Mouse (Mus musculus): ENCODE measurements around the gene Tmcc2. TPM values are rescaled to one million over a fixed set of nuclear protein-coding genes. Genes with fewer than 3 reads are reported as not detected.

Gene Tmcc2
- polyA plus RNA-seq (2014; fragmentation: Nextera tagmentation; extraction: Ambion mirVana), result 18.2 and 23.1 TPM in 2 replicates

- peak; percentile 58 for DNase-seq (ENCODE audit: low spot score)
- Histone ChIP-seq H3K4me2 (ENCODE audit: low read length) (peak within 1 kb of the TSS; percentile 73), H3K9me3 (replicated peaks; ENCODE audit: control insufficient read depth, low read length) (no peaks in the 10 kb centered on the region), H3K4me1 (ENCODE audit: control insufficient read depth, insufficient read depth, low read length) (peaks cover 27% of the 10 kb centered on the region), H3K36me3 (ENCODE audit: control insufficient read depth, insufficient read depth, low read length) (no peaks in the 10 kb centered on the region; the same call in 1 of the 2 replicates), H3K4me3 (ENCODE audit: low read depth, low read length) (peak within 1 kb of the TSS; percentile 77), H3K9ac (ENCODE audit: low read length) (peak within 1 kb of the TSS; percentile 95), H3K27me3 (replicated peaks; ENCODE audit: control insufficient read depth, insufficient read depth, low read length) (no peaks in the 10 kb centered on the region), H3K27ac (ENCODE audit: low read depth, low read length) (peak within 1 kb of the TSS; percentile 91)
- peak; percentile 40 for ATAC-seq
- under 1% methylated on average over 40 of the region's 50 CpGs for WGBS
Measured at GRCm38 (mm10) chr1:132390691-132391579, at the start of gene Tmcc2. TSS of gene Tmcc2 (minus strand) at chr1:132391281.

GRCm38 (mm10) chr1:132437389-132437788 is 46.3 kb upstream of the Tmcc2 start:
- peaks cover 32% of the 10 kb centered on the region for H3K36me3 ChIP-seq (ENCODE audit: control insufficient read depth, insufficient read depth, low read length)
- WGBS, result 81% methylated on average over 5 of the region's 5 CpGs
- H3K4me2 ChIP-seq (ENCODE audit: low read length), result no peak overlapping the region
- no peak overlapping the region for H3K27ac ChIP-seq (ENCODE audit: low read depth, low read length)
- H3K4me3 ChIP-seq (ENCODE audit: low read depth, low read length), result no peak overlapping the region
- no peaks in the 10 kb centered on the region for H3K4me1 ChIP-seq (ENCODE audit: control insufficient read depth, insufficient read depth, low read length)
- ATAC-seq (no peak), DNase-seq (ENCODE audit: low spot score) (no peak)
- no peaks in the 10 kb centered on the region for H3K9me3 ChIP-seq (replicated peaks; ENCODE audit: control insufficient read depth, low read length)
- H3K9ac ChIP-seq (ENCODE audit: low read length), result no peak overlapping the region
- H3K27me3 ChIP-seq (replicated peaks; ENCODE audit: control insufficient read depth, insufficient read depth, low read length), result no peaks in the 10 kb centered on the region

DNA sequence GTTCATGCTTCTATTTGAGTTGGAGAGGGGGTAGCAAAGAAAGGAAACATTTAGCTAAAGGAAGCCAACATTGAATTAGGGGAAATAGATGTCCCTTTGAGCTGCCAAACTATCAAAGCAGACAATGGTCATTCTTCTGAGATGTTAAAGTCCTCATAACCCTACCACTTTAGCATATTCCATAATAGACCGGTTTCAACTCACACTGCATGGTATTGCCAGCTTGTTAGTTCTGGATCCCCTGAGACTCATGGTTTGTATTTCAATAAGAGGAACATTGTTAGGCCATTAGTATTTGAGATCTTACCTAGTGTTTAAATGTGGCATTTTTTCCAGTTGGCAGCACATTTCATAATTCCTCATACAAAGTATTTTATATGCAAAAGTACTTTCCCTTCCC is 45.9 kb upstream of the Tmcc2 start:
- ATAC-seq (no peak), DNase-seq (ENCODE audit: low spot score) (no peak)
- Histone ChIP-seq H3K27me3 (replicated peaks; ENCODE audit: control insufficient read depth, insufficient read depth, low read length) (no peaks in the 10 kb centered on the region), H3K9me3 (replicated peaks; ENCODE audit: control insufficient read depth, low read length) (no peaks in the 10 kb centered on the region), H3K4me1 (ENCODE audit: control insufficient read depth, insufficient read depth, low read length) (no peaks in the 10 kb centered on the region), H3K27ac (ENCODE audit: low read depth, low read length) (no peak overlapping the region), H3K9ac (ENCODE audit: low read length) (no peak overlapping the region), H3K4me2 (ENCODE audit: low read length) (no peak overlapping the region), H3K36me3 (ENCODE audit: control insufficient read depth, insufficient read depth, low read length) (peaks cover 28% of the 10 kb centered on the region), H3K4me3 (ENCODE audit: low read depth, low read length) (no peak overlapping the region)
- 89% methylated on average over 1 of the region's 1 CpGs for WGBS

DNA sequence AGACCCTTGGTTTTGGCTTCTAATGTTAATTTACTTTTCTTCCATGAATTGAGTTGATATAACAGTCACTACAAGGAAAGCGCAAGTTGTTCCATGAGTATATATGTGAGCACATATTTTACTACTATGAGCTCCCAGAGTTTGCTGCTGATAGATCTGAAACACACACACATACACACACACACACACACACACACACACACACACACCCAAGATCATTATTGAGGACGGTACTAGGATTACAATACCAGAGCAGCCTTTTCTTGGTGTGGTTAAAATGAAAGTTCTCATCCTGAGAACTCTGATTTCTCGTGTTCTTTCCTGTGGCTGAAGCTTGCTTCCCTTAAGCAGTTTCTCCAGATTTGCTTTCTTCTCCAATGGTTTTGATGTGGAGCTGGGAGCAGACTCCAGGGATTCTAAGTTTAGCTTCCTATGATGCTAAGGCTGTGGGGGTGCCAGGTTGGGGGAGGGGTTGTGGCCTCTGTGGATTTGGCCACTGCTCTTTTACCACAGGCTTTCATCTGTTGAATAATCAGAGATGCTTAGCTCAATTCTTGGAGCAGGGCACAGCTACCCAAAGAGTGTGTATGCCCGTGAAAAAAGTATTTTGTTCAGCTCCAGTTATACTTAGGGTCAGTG is 45.4 kb upstream of the Tmcc2 start:
- WGBS, result 81% methylated on average over 4 of the region's 4 CpGs
- DNase-seq (ENCODE audit: low spot score), result no peak

DNA sequence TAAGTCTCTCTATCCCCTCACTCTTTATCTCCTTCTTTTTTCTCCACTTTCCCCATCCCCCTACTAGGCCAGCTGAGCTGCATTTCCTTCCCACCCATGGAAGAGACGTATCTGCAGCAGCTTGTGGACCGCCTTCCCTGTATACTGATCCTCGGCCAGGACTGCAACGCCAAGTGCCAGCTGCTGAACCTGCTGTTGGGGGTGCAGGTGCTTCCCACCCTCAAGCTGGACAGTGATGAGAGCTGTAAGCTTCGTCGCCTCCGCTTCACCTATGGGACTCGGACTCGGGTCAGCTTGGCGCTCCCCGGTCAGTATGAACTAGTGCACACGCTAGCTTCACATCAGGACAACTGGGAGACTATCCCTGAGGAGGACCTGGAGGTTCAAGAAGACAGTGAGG is 43.0 kb upstream of the Tmcc2 start:
- Histone ChIP-seq H3K36me3 (ENCODE audit: control insufficient read depth, insufficient read depth, low read length) (peaks cover 8% of the 10 kb centered on the region), H3K4me3 (ENCODE audit: low read depth, low read length) (no peak overlapping the region), H3K9me3 (replicated peaks; ENCODE audit: control insufficient read depth, low read length) (no peaks in the 10 kb centered on the region), H3K4me1 (ENCODE audit: control insufficient read depth, insufficient read depth, low read length) (peaks cover 11% of the 10 kb centered on the region), H3K9ac (ENCODE audit: low read length) (no peak overlapping the region), H3K27me3 (replicated peaks; ENCODE audit: control insufficient read depth, insufficient read depth, low read length) (no peaks in the 10 kb centered on the region), H3K4me2 (ENCODE audit: low read length) (no peak overlapping the region), H3K27ac (ENCODE audit: low read depth, low read length) (no peak overlapping the region)
- 91% methylated on average over 12 of the region's 12 CpGs for WGBS
- no peak for DNase-seq (ENCODE audit: low spot score)
- ATAC-seq, result no peak

More for the DNA sequence above, 45.4 kb upstream of the Tmcc2 start:
- ATAC-seq, result no peak
- no peak overlapping the region for H3K4me2 ChIP-seq (ENCODE audit: low read length)
- no peaks in the 10 kb centered on the region for H3K9me3 ChIP-seq (replicated peaks; ENCODE audit: control insufficient read depth, low read length)
- no peak overlapping the region for H3K4me3 ChIP-seq (ENCODE audit: low read depth, low read length)
- H3K27me3 ChIP-seq (replicated peaks; ENCODE audit: control insufficient read depth, insufficient read depth, low read length), result no peaks in the 10 kb centered on the region
- peaks cover 24% of the 10 kb centered on the region for H3K36me3 ChIP-seq (ENCODE audit: control insufficient read depth, insufficient read depth, low read length)
- H3K27ac ChIP-seq (ENCODE audit: low read depth, low read length), result no peak overlapping the region
- H3K9ac ChIP-seq (ENCODE audit: low read length), result no peak overlapping the region
- peaks cover 2% of the 10 kb centered on the region; the same call in 1 of the 2 replicates for H3K4me1 ChIP-seq (ENCODE audit: control insufficient read depth, insufficient read depth, low read length)

DNA sequence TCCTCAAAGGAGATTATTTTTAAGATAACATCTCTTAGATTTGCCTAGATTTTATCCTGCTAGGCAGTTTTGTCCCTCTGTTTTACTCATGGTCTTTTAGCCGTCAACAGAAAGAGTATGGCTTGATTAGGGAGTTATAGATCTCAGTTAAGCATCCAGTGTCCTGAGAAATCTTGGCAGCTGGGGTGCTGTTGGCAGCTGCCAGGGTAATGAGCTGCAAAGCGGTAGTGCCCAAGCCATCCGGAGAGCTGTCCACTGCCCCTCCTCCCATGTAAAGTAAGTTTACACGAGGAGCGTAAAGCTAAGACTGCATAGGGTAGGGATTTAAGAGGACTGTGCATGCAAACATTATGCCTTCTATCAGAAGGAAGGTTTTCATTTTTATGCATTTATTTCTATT is 42.3 kb upstream of the Tmcc2 start:
- no peaks in the 10 kb centered on the region for H3K9me3 ChIP-seq (replicated peaks; ENCODE audit: control insufficient read depth, low read length)
- ATAC-seq, result no peak
- no peak overlapping the region for H3K4me3 ChIP-seq (ENCODE audit: low read depth, low read length)
- H3K27me3 ChIP-seq (replicated peaks; ENCODE audit: control insufficient read depth, insufficient read depth, low read length), result no peaks in the 10 kb centered on the region
- no peak overlapping the region for H3K9ac ChIP-seq (ENCODE audit: low read length)
- WGBS, result 51% methylated on average over 5 of the region's 5 CpGs
- DNase-seq (ENCODE audit: low spot score), result peak; percentile 39
- H3K4me2 ChIP-seq (ENCODE audit: low read length), result no peak overlapping the region
- peaks cover 8% of the 10 kb centered on the region for H3K36me3 ChIP-seq (ENCODE audit: control insufficient read depth, insufficient read depth, low read length)
- peaks cover 11% of the 10 kb centered on the region for H3K4me1 ChIP-seq (ENCODE audit: control insufficient read depth, insufficient read depth, low read length)
- no peak overlapping the region for H3K27ac ChIP-seq (ENCODE audit: low read depth, low read length)

DNA sequence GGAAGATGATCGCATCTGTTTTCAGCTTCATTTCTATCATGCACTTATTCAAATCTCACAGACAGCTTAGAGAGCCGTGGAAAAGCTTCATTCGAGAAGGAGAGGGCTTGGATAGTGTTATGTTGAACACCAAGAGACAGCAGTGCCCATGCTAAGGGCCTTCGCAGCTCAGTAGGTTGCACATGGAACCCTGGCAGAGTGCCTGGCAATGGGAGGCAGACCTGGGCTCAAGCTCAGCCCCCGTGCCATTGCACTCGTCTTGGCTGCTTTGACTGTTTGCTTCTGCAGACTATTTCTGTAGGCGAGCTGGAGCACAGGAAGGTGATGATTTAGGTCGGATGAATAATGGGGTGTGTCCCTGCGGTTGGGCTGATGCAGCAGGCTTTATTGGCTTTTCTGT is 40.6 kb upstream of the Tmcc2 start:
- Histone ChIP-seq H3K9ac (ENCODE audit: low read length) (no peak overlapping the region), H3K36me3 (ENCODE audit: control insufficient read depth, insufficient read depth, low read length) (peaks cover 8% of the 10 kb centered on the region), H3K9me3 (replicated peaks; ENCODE audit: control insufficient read depth, low read length) (no peaks in the 10 kb centered on the region), H3K4me3 (ENCODE audit: low read depth, low read length) (no peak overlapping the region), H3K27me3 (replicated peaks; ENCODE audit: control insufficient read depth, insufficient read depth, low read length) (no peaks in the 10 kb centered on the region), H3K27ac (ENCODE audit: low read depth, low read length) (peak overlapping the region; percentile 76), H3K4me1 (ENCODE audit: control insufficient read depth, insufficient read depth, low read length) (peaks cover 11% of the 10 kb centered on the region), H3K4me2 (ENCODE audit: low read length) (no peak overlapping the region)
- ATAC-seq (peak; percentile 53; the same call in 1 of the 2 replicates), DNase-seq (ENCODE audit: low spot score) (peak; percentile 68)
- WGBS, result 56% methylated on average over 9 of the region's 9 CpGs

GRCm38 (mm10) chr1:132430818-132431217 is 39.7 kb upstream of the Tmcc2 start:
- no peaks in the 10 kb centered on the region for H3K27me3 ChIP-seq (replicated peaks; ENCODE audit: control insufficient read depth, insufficient read depth, low read length)
- ATAC-seq (peak; percentile 85), DNase-seq (ENCODE audit: low spot score) (peak; percentile 78)
- WGBS, result 34% methylated on average over 3 of the region's 3 CpGs
- peaks cover 8% of the 10 kb centered on the region for H3K36me3 ChIP-seq (ENCODE audit: control insufficient read depth, insufficient read depth, low read length)
- H3K4me3 ChIP-seq (ENCODE audit: low read depth, low read length), result no peak overlapping the region
- peaks cover 11% of the 10 kb centered on the region for H3K4me1 ChIP-seq (ENCODE audit: control insufficient read depth, insufficient read depth, low read length)
- H3K9ac ChIP-seq (ENCODE audit: low read length), result no peak overlapping the region
- no peaks in the 10 kb centered on the region for H3K9me3 ChIP-seq (replicated peaks; ENCODE audit: control insufficient read depth, low read length)
- no peak overlapping the region for H3K4me2 ChIP-seq (ENCODE audit: low read length)
- peak overlapping the region; percentile 76 for H3K27ac ChIP-seq (ENCODE audit: low read depth, low read length)

- ATAC-seq (no peak), DNase-seq (ENCODE audit: low spot score) (peak; percentile 22)
- Histone ChIP-seq H3K9me3 (replicated peaks; ENCODE audit: control insufficient read depth, low read length) (no peaks in the 10 kb centered on the region), H3K27ac (ENCODE audit: low read depth, low read length) (no peak overlapping the region; the same call in 1 of the 2 replicates), H3K4me2 (ENCODE audit: low read length) (no peak overlapping the region), H3K36me3 (ENCODE audit: control insufficient read depth, insufficient read depth, low read length) (no peaks in the 10 kb centered on the region), H3K9ac (ENCODE audit: low read length) (no peak overlapping the region), H3K4me3 (ENCODE audit: low read depth, low read length) (no peak overlapping the region), H3K27me3 (replicated peaks; ENCODE audit: control insufficient read depth, insufficient read depth, low read length) (no peaks in the 10 kb centered on the region), H3K4me1 (ENCODE audit: control insufficient read depth, insufficient read depth, low read length) (0 out of 2 replicates have a peak, but pooled peaks cover 4% of the 10 kb centered on the region)
Measured at GRCm38 (mm10) chr1:132425600-132425999, 34.5 kb upstream of the Tmcc2 start.
